Mouse (Mus musculus) lung, adult 10 weeks (tissue): ENCODE measurements around the gene Palmd. TPM values are rescaled to one million over a fixed set of nuclear protein-coding genes. Genes with fewer than 3 reads are reported as not detected.

ENCODE experiments used
- polyA plus RNA-seq: library from polyadenylated mRNA; stranded (reverse); fragments of 350-450 nt; fragmentation: Illumina TruSeq; extraction: RNeasy Lipid Tissue Mini Kit (QIAGEN cat#74804); gene quantifications from one replicate; pipeline ENCODE4 v1.2.3, GENCODE M21; 2014; ENCODE audit warnings: low read depth, low replicate concordance; ENCODE audit not compliant: insufficient read depth

Palmd gene
- polyA plus RNA-seq = 17.3 TPM

DNA sequence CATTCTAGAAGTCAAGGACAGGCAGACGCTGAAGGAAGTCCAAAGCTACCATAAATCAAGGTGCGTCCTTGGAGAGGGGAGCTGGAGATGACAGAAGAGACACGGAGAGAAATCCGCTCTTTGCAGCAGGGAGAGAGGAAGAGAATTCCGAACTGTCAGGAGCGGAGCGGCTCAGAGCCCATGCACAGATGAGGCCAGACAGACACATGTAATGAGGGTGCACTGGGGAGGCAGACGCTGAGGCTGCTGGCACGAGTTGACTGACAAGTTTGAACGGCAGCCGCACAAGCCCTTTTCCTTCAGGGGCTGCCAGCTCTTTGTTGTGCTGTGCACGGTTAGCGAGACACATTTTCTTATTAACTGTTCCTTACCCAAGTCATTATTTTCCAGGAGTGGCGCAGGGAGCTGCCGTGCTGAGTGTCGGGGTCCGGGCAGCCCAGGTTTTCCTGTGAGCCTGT is at the start of gene Palmd:
Gene Palmd (minus strand): TSS at position 448 of the 458 bp plus-strand sequence.

GRCm38 (mm10) chr3:116967967-116968366 is 820 bp downstream of the Palmd start, which contains the start of gene 4930455H04Rik:
4930455H04Rik (plus strand) TSS chr3:116968267.

Other genes with a start within 250 kb of the Palmd start
- 3.3 TPM for gene Agl, start 160.8 kb downstream of the Palmd start, polyA plus RNA-seq
- 3.8 TPM for gene Frrs1, start 109.5 kb downstream of the Palmd start, polyA plus RNA-seq
- gene 4930455H04Rik, start 720 bp downstream of the Palmd start, polyA plus RNA-seq = not detected